Mouse (Mus musculus): ENCODE measurements around the gene Trip4. TPM values are rescaled to one million over a fixed set of nuclear protein-coding genes. Genes with fewer than 3 reads are reported as not detected.
"Not testable (repeated sequence)": the region's sequence is repeated elsewhere in the genome, so short reads cannot be mapped to it uniquely, and the experiment has no call there.

Trip4 gene
- polyA plus RNA-seq, 3 experiments from 2014 or later = 32.3 to 39.8 (median 35.4) TPM

DNA sequence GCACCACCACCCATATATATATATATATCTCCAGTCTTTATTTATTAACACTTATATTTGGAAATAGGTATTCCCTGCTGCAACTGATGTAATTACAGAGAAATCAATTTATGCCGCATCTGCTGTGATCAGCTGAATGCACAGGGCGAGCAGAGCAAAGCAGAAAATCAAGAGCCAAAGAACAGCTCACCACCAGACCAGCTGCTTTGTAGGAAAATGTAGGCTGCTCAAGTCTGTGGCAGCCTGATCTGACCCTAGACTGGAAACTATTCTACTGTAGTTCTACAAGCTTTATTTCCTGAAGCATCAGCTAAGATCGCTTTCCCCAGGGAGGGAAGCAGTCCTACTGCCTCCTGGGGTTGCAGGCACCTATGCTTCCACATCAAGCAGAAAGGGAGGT is 115.1 kb downstream of the Trip4 start:
- ATAC-seq = no peak

DNA sequence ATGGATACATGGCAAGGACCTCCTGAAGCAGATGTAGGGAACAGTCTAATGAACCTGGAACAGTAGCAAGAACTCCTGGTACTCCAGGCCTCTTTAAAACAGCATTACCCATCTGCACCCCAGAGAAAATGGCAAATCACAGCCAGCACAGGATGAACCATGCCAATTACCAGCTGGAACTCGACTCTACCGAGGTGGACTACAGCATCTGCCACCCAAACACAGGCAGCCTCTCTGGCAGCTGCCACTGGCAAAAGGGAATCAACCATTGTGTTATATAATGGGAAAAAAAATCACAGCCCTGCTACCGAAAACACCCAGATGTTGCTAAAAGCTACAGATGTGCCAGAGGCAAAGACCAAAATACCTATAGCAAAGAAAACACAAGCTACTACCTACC is 115.5 kb downstream of the Trip4 start:
- ATAC-seq = no peak

DNA sequence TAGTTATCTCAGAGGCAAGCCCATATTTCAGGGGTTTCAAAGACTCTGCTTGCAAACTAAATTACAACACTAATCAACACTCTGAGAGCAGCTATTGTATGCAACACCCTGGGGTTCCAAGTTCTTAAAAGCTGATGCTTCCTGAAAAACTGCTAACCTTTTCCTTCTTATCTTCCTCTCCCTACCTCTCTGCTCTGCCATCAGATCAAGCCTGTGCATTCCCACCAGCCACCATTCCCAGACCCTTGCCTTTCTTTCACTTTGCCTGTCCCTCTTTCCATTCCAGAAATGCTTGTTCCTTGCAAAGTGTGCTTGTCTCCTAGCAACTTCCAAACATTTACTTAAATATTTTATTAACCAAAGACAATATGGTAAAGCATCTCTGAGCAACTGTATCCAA is 116.7 kb downstream of the Trip4 start:
- ATAC-seq = no peak

DNA sequence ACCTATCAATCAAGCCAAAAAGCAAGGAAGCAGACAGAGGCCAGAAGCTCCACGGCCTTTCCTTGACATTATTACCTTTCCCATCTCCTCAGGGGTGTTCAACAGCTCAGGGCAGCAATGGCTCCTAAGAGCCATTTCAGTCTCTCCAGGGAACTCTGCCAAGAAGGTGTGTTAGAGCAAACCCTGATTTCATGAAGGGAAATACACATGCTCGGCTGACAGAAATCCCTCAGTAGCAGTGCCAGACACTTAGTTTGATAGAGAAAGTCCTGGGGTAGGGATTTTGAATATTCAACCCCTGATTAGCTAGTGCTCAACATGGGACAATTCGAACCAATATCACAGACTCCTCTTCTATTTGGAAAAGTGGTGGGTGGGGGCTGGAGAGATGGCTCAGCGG is 117.5 kb downstream of the Trip4 start:
- ATAC-seq = no peak

DNA sequence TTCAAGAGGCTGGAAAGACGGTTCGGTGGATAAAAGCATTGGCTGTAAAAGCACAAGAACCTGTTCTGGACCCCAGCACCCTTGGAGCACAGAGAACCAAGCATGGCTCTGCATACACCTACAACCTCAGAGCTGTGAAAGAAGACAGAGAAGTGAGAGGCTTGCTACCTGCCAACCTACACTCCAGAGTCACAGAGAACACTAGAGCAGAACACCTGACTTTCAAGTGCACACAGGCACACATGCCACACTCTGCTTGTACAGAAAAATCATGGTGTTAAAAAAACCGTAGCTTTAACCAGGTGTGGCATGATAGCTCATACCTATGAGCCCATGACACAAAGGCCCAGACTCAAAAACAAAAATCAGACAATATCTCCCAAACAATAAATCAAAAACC is 118.8 kb downstream of the Trip4 start:
- ATAC-seq = no peak

DNA sequence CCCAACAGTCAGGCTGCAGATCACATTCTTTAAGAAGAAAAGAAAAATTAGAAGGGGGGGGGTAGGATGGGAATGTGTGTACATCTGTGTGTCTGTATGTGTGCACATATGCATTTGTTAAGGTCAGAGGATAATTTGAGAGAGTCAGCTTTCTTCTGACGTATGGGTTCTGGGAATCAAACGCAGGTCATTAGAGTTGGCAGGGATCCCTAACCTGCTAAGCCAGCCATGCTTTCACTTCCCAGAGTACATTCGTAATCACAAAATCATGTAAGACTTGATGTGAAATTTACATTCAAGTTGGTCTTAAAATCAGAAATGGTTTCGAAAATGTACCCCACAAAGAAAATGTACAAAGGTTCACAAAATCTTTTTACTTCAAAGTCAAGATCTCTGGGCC is 120.0 kb downstream of the Trip4 start:
- no peak for ATAC-seq

DNA sequence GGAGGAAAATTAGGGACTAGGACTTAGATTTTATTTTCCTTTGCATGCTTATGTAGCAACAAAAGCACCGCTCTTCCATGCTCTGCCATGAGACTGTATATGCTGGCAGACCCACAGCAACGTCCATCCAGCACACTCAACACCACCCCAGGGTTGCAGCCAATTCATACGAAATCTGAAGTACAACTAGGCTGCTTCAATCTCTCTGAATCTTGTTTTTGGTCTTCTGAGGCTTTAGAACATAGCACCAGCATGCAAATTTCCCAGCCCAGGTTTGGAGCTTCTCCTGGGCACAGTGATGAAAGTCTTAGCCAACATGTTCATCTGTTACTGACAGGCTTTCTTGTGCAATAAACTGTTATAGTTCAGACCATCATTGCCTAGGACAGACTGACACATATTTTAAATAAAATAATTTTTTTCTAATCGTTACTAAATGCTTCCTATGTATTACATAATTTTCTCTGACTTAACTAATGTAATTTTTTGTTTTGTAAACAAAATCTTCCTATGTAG is 120.7 kb downstream of the Trip4 start:
- ATAC-seq = no peak

DNA sequence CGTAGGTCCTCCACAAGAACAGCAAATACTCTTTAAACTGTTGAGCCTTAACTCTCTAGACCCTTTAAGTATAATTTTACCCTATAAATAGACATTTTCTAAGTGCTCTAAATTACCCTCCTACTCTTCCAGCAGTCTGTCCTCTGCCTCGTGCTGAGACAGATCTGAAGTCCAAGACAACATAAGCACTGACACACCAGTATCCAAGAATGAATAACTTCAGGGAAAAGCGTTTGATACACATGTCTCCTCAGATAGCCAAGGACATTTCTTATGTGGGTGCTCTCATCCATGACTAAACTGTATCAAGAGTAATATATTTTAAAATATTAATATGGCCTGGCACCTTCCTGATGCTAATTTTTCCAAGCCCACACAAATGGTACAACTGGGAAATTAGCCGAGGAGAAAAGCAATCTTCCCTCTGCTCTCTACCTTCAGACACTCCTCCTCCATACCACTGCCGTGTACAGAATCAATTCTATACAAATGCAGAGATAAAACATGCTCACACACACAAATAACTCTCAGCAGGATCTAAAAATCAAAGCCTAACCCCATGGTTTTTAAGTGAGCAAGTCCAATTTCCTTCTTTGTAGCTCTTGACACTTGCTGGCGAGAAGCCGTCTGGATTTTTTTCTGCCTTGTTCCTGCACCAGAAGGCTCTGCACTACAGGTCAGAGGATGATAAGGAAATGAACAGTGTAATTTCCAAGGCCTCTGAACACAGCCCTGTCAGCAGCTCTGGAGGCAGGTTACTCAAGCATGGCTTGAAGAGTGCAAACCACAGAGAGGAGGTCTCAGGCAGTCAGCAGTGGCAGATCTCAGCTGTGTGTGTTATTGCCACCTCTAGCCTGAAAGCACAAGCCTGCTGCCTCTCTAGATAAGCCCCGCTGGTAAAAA is 121.5 kb downstream of the Trip4 start:
- no peak for ATAC-seq

DNA sequence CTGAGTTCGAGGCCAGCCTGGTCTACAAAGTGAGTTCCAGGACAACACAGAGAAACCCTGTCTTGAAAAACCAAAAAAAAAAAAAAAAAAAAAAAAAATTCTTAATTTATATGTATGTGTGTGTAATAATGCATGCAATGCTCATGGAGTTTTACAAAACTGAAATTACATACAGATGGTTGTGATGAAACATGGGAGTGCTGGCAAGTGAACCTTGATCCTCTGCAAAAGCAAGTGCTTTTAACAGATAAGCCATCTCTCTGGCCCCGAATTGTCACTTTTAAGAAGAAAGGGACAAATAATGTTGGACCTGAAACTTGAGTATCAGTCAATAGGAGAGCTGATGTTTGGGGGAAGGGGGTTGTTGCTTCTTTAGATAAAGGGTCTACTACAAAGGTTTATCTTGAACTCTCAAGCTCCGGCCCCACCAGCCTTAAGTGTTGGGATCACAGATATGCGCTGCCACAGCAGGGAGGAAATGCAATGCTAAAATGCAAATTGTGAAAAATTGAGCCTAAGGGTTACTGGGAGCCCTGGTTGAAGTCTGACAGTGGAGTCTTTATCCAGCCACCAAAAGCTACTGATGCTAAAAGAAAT is 122.7 kb downstream of the Trip4 start:
- no peak for ATAC-seq

DNA sequence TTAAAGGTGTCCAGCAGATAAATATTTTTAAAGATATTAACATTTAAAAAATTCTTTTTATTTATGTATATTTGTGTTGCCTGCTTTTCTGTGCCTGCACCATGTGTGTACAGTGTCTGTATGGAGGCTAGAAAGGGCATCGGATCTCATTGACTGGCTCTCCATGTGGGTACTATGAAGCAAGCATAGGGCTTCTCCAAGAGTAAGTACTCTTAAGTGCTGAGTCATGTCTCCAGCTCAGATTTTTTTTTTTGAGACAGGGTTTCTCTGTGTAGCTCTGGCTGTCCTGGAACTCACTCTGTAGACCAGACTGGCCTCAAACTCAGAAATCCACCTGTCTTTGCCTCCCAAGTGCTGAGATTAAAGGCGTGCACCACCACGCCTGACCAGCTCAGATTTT is 129.0 kb downstream of the Trip4 start:
- not testable (repeated sequence) for ATAC-seq

Other genes with a start within 250 kb of the Trip4 start
- 10 to 100 TPM; 26.3 to 30.5 (median 26.9) TPM for gene Oaz2, start 240.8 kb downstream of the Trip4 start, polyA plus RNA-seq (2017; shearing (Covaris generic))
- 1 to 10 TPM; 2.3 to 4.2 (median 2.9) TPM for gene Zfp609, start 81.2 kb downstream of the Trip4 start, polyA plus RNA-seq (2017; shearing (Covaris generic))
- gene Pclaf, start 18.6 kb downstream of the Trip4 start, polyA plus RNA-seq (2017; shearing (Covaris generic)) = 100 to 1,000 TPM in 1 of 3 experiments, 10 to 100 TPM in 2; 17.1 to 222 (median 21.6) TPM
- 10 to 100 TPM; 34.6 to 59.6 (median 43.4) TPM for gene Csnk1g1, start 130 bp upstream of the Trip4 start, polyA plus RNA-seq (2017; shearing (Covaris generic))
- gene Ppib, start 151.4 kb upstream of the Trip4 start, polyA plus RNA-seq (2017; shearing (Covaris generic)) = 100 to 1,000 TPM; 427 to 663 (median 505) TPM
- gene Snx22, start 160.9 kb upstream of the Trip4 start, polyA plus RNA-seq (2017; shearing (Covaris generic)) = 1 to 10 TPM; 1.3 to 2.3 (median 1.6) TPM
- gene Snx1, start 217.8 kb upstream of the Trip4 start, polyA plus RNA-seq (2017; shearing (Covaris generic)) = 10 to 100 TPM; 85.3 to 96.7 (median 96.4) TPM
- gene Ciao2a, start 217.8 kb upstream of the Trip4 start, polyA plus RNA-seq (2017; shearing (Covaris generic)) = 100 to 1,000 TPM; 150 to 233 (median 160) TPM
- gene Dapk2, start 249.4 kb upstream of the Trip4 start, polyA plus RNA-seq (2017; shearing (Covaris generic)) = 1 to 10 TPM in 2 of 3 experiments, under 1 TPM in 1; 0.44 to 8.2 (median 1.5) TPM

All from inflammation-experienced regulatory T-cells, adult 6 months (primary cell).